Mouse (Mus musculus): ENCODE results near the gene Olfr155. TPM values are rescaled to one million over a fixed set of nuclear protein-coding genes. Genes with fewer than 3 reads are reported as not detected.

Olfr155 gene
- total and polyA plus RNA-seq, 3 experiments: not detected

DNA sequence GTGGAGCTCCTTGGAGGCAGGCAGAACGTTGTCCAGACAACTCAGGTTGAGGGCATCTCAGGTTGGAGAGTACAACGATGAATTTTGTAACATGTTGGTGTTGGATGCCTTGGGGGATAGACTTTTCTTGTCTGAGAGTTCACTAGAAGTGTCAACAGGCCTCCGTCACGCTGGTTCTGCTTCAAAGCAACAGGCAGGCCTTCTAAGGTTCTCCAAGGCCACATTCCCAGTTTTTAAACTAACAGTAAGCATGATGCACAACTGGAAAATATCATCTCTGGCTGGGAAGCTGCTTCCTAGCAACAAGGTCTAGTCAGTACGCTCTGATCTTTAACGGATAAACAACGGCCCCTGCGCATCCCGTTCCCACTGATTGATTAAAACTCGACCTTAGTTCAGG is 18.5 kb downstream of the Olfr155 start:
- TF ChIP-seq GATA1 (IDR thresholded peaks at IDR 0.05; ENCODE audit: low read depth, low read length) (no peak), NELFE (IDR thresholded peaks at IDR 0.05; ENCODE audit: low read depth, low read length) (no peak), BHLHE40 (IDR thresholded peaks at IDR 0.05; ENCODE audit: borderline replicate concordance, low read depth, low read length) (no peak), E2F4 (IDR thresholded peaks at IDR 0.05; ENCODE audit: borderline replicate concordance, low read depth, low read length) (no peak), UBTF (IDR thresholded peaks at IDR 0.05; ENCODE audit: borderline replicate concordance, insufficient read depth, low read depth, low read length) (no peak), ZNF384 (IDR thresholded peaks at IDR 0.05; ENCODE audit: low read depth, low read length) (no peak), POLR2A (IDR thresholded peaks at IDR 0.05; ENCODE audit: control insufficient read depth in 1 of 2, insufficient read depth in 1 of 2, low read depth in 1 of 2, low read length in 2 of 2, poor library complexity in 1 of 2) (no peak), CHD1 (IDR thresholded peaks at IDR 0.05; ENCODE audit: low read depth, low read length) (no peak), MEF2A (IDR thresholded peaks at IDR 0.05; ENCODE audit: extremely low read depth, insufficient replicate concordance, low read depth, low read length, poor library complexity, severe bottlenecking) (no peak), MYB (IDR thresholded peaks at IDR 0.05; ENCODE audit: low read depth, low read length) (no peak), USF1 (IDR thresholded peaks at IDR 0.05; ENCODE audit: low read depth, low read length) (no peak), POLR2AphosphoS5 (IDR thresholded peaks at IDR 0.05; ENCODE audit: borderline replicate concordance, low read depth, low read length) (no peak), RAD21 (IDR thresholded peaks at IDR 0.05; ENCODE audit: low read depth, low read length) (no peak), NRF1 (IDR thresholded peaks at IDR 0.05; ENCODE audit: insufficient read depth, low read depth, low read length, poor library complexity, severe bottlenecking) (no peak)
- no peak overlapping the region for H3K27ac ChIP-seq (ENCODE audit: control insufficient read depth, low read depth, low read length)

DNA sequence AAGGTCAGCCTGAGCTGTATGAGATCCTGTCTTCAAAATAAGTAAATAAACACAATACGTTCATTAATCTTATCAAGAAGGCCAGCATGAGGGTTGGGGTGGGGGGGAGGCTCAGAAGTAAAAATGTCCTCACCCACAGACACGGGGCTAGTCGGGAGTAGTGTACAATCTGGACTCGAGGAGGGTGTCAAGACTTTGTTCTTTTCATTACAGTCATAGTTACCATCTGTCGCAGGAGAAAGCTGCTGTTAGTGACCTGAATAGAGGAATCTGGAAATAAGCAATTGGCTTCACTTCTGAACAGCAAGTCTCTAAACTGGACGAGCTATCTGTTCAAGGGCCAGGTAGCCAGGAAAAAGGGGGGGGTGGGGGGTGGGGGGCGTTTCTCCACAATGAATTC is 23.1 kb downstream of the Olfr155 start:
- Histone ChIP-seq H3K4me3 (ENCODE audit: control insufficient read depth in 1 of 2, insufficient read depth in 1 of 2, low read depth in 2 of 2, low read length in 2 of 2) (peak overlapping the region in 1 of 2 experiments; percentile 83; a peak in 1 of 4 replicates), H3K36me3 (ENCODE audit: control insufficient read depth in 1 of 2, insufficient read depth in 2 of 2, low read length in 2 of 2) (no peaks in the 10 kb centered on the region; a peak in 1 of 4 replicates), H3K27me3 (ENCODE audit: control insufficient read depth in 1 of 2, insufficient read depth in 2 of 2, low read length in 2 of 2) (peaks cover 2 to 6% of the 10 kb centered on the region in 2 experiments), H3K4me1 (ENCODE audit: control insufficient read depth in 1 of 2, insufficient read depth in 2 of 2, low read length in 2 of 2) (no peaks in the 10 kb centered on the region; a peak in 2 of 4 replicates), H3K9ac (ENCODE audit: control insufficient read depth, low read depth, low read length, poor library complexity, severe bottlenecking) (no peak overlapping the region), H3K27ac (ENCODE audit: control insufficient read depth, low read depth, low read length) (no peak overlapping the region), H3K79me2 (ENCODE audit: control insufficient read depth, insufficient read depth, low read length, poor library complexity) (no peaks in the 10 kb centered on the region; the same call in 1 of the 2 replicates), H3K9me3 (replicated peaks; ENCODE audit: insufficient read depth, low read length) (no peaks in the 10 kb centered on the region)
- no peak for DNase-seq (ENCODE audit: low read depth, low spot score)
- no peak for TF ChIP-seq POLR2AphosphoS5 (IDR thresholded peaks at IDR 0.05; ENCODE audit: borderline replicate concordance, low read depth, low read length)
- TF ChIP-seq USF2 (IDR thresholded peaks at IDR 0.05; ENCODE audit: borderline replicate concordance in 1 of 2, insufficient read depth in 1 of 2, low read depth in 1 of 2, low read length in 2 of 2): no peak
- TF ChIP-seq MAX (IDR thresholded peaks at IDR 0.05; ENCODE audit: low read length): no peak

More for the DNA sequence above, 18.5 kb downstream of the Olfr155 start:
- Histone ChIP-seq H3K36me3 (ENCODE audit: control insufficient read depth in 1 of 2, insufficient read depth in 2 of 2, low read length in 2 of 2) (no peaks in the 10 kb centered on the region; a peak in 1 of 4 replicates), H3K4me1 (ENCODE audit: control insufficient read depth in 1 of 2, insufficient read depth in 2 of 2, low read length in 2 of 2) (no peaks in the 10 kb centered on the region; a peak in 1 of 4 replicates), H3K79me2 (ENCODE audit: control insufficient read depth, insufficient read depth, low read length, poor library complexity) (no peaks in the 10 kb centered on the region), H3K4me3 (ENCODE audit: control insufficient read depth in 1 of 2, insufficient read depth in 1 of 2, low read depth in 2 of 2, low read length in 2 of 2) (no peak overlapping the region), H3K9me3 (replicated peaks; ENCODE audit: insufficient read depth, low read length) (no peaks in the 10 kb centered on the region), H3K9ac (ENCODE audit: control insufficient read depth, low read depth, low read length, poor library complexity, severe bottlenecking) (no peak overlapping the region), H3K27me3 (ENCODE audit: control insufficient read depth in 1 of 2, insufficient read depth in 2 of 2, low read length in 2 of 2) (peaks cover 8 to 13% of the 10 kb centered on the region in 2 experiments)
- DNase-seq (ENCODE audit: low read depth, low spot score): no peak
